Mouse (Mus musculus): Measurements from ENCODE around the gene Rsl24d1. TPM values are rescaled to one million over a fixed set of nuclear protein-coding genes. Genes with fewer than 3 reads are reported as not detected.
A peak's percentile ranks its signal among the peaks of the same experiment; 100 is the strongest.

The Rsl24d1 gene
- polyA plus RNA-seq (2014; fragmentation: Nextera tagmentation; extraction: Ambion mirVana), result 87.7 and 92.9 TPM in 2 replicates

DNA sequence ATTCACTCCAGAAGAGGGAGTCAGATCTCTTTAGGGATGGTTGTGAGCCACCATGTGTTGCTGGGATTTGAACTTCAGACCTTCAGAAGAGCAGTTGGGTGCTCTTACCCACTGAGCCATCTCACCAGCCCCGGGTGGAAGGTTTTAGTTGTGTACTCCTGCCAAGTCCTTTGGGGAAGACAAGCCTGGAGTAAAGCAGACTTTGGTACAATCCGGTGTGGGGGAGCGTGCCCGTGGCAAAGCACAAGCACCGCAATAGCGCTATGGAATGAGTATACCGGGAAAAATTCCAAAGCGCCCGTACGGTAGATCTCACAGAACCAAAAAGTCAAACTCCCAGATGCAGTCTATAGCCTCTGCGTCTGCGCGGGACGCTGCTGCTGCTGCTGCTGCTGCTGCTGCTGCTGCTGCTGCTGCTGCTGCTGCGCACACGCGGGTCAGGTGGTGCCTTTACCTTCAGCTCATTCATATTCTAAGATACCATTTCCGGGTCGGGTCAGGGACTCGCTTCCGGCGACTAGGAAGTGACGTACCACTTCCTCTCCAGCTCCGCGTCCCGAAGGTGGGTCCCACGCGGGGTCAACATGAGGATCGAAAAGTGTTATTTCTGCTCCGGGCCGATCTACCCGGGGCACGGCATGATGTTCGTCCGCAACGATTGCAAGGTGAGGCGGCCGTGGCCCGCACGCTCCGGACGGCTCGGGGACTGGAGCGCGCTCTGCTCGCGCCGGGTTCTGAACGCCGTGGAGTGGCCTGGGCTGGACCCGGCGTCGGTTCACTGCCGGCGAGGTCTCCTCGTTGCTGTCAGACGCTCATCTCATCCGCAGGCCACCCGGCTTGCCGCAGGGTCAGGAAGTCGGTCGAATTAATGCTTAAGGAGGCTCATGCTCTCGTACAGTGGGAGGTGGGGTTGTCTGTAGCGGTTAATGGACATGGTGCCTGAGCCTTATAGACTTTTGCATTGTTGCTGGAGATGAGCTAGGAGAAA is at the start of gene Rsl24d1:
Gene Rsl24d1, plus strand, starts transcription at position 508 of the 988 bp plus-strand sequence.
- H3K4me2 ChIP-seq (ENCODE audit: low read length), result peak within 1 kb of the TSS; percentile 88
- peak within 1 kb of the TSS; percentile 48 to 68 for H3K27ac ChIP-seq (replicated peaks in 1 of 2; ENCODE audit: control insufficient read depth in 1 of 2, insufficient read depth in 1 of 2, low read depth in 2 of 2, low read length in 2 of 2)
- H3K36me3 ChIP-seq (ENCODE audit: control insufficient read depth, insufficient read depth, low read length), result peaks cover 32% of the 10 kb centered on the region
- no peaks in the 10 kb centered on the region for H3K9me3 ChIP-seq (ENCODE audit: control insufficient read depth, low read length)
- WGBS, result under 1% methylated on average over 64 of the region's 64 CpGs
- H3K4me3 ChIP-seq (ENCODE audit: control insufficient read depth in 1 of 2, insufficient read depth in 1 of 2, low read depth in 1 of 2, low read length in 2 of 2), result peak within 1 kb of the TSS; percentile 76 to 97
- ATAC-seq (ENCODE audit: insufficient number of reproducible peaks, insufficient read depth, low FRiP score, low read depth), result peak; percentile 87
- H3K27me3 ChIP-seq (ENCODE audit: control insufficient read depth, insufficient read depth, low read length), result no peaks in the 10 kb centered on the region
- H3K9ac ChIP-seq (ENCODE audit: low read length), result peak within 1 kb of the TSS; percentile 93
- peaks cover 0 to 9% of the 10 kb centered on the region in 2 experiments; a peak in 2 of 4 replicates for H3K4me1 ChIP-seq (ENCODE audit: control insufficient read depth in 2 of 2, insufficient read depth in 2 of 2, low read length in 2 of 2)

DNA sequence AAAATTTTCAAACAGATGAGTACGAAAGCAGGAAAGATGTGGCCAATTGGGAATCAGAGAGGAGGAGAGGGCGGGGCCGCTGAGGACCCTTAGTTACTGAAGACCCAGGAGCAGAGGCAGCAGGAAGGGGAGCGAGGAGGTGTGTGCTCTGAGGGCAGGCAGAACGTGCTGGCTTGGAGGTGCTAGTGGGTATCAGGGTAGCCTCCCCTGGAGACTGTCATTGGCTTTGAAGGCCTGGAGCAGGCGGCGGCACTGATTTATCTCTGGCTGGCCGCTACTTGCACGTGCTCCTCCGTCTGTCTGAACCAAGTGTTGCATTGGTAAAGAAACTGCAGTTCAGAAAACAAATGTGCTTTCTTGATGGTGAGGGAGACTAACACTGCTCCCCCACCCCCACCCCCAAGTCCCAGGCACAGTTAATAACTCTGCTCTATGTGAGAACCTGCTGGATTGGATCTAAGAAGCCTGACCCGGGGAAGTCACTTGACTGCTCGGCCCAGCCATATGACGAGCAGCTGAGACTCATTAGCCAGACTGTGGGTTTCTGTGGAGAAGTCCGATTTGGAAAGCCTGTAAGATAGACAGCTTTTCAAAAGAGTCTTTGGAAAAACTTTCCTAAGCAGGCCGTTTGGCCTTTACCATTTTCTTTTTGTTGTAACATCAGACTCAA is 49.5 kb upstream of the Rsl24d1 start:
- Histone ChIP-seq H3K27ac (replicated peaks in 1 of 2; ENCODE audit: control insufficient read depth in 1 of 2, insufficient read depth in 1 of 2, low read depth in 2 of 2, low read length in 2 of 2) (no peak overlapping the region), H3K9me3 (ENCODE audit: control insufficient read depth, low read length) (no peaks in the 10 kb centered on the region), H3K4me3 (ENCODE audit: control insufficient read depth in 1 of 2, insufficient read depth in 1 of 2, low read depth in 1 of 2, low read length in 2 of 2) (no peak overlapping the region), H3K4me2 (ENCODE audit: low read length) (peak overlapping the region; percentile 59), H3K36me3 (ENCODE audit: control insufficient read depth, insufficient read depth, low read length) (no peaks in the 10 kb centered on the region), H3K9ac (ENCODE audit: low read length) (peak overlapping the region; percentile 13; the same call in 1 of the 2 replicates), H3K4me1 (ENCODE audit: control insufficient read depth in 2 of 2, insufficient read depth in 2 of 2, low read length in 2 of 2) (peaks cover 13 to 19% of the 10 kb centered on the region in 2 experiments), H3K27me3 (ENCODE audit: control insufficient read depth, insufficient read depth, low read length) (no peaks in the 10 kb centered on the region)
- WGBS, result 20% methylated on average over 15 of the region's 15 CpGs
- ATAC-seq (ENCODE audit: insufficient number of reproducible peaks, insufficient read depth, low FRiP score, low read depth), result no peak

DNA sequence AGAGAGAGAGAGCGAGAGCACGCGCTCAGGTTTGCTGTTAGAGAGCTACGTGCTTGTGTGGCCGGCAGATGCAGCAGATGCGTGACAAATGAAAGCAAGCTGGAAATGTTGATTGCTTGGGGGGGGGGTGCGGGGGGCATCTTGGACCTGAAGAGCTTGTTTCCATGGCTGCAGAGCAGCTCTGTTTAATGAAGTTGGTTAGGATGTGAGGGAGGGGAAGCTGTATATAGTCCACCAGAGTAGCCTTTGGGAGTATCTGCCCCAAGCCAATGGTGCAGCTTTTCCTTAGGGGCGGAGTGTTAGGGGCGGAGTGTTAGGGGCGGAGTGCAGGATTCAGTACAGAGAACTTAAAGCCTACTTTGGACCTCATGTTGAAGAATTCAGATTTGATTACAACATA is 46.1 kb upstream of the Rsl24d1 start:
- Histone ChIP-seq H3K9ac (ENCODE audit: low read length) (no peak overlapping the region), H3K4me2 (ENCODE audit: low read length) (peak overlapping the region; percentile 54), H3K4me1 (ENCODE audit: control insufficient read depth in 2 of 2, insufficient read depth in 2 of 2, low read length in 2 of 2) (peaks cover 13 to 23% of the 10 kb centered on the region in 2 experiments), H3K36me3 (ENCODE audit: control insufficient read depth, insufficient read depth, low read length) (no peaks in the 10 kb centered on the region), H3K27me3 (ENCODE audit: control insufficient read depth, insufficient read depth, low read length) (no peaks in the 10 kb centered on the region), H3K4me3 (ENCODE audit: control insufficient read depth in 1 of 2, insufficient read depth in 1 of 2, low read depth in 1 of 2, low read length in 2 of 2) (peak overlapping the region; percentile 6 to 21; a peak in 3 of 4 replicates), H3K9me3 (ENCODE audit: control insufficient read depth, low read length) (no peaks in the 10 kb centered on the region), H3K27ac (replicated peaks in 1 of 2; ENCODE audit: control insufficient read depth in 1 of 2, insufficient read depth in 1 of 2, low read depth in 2 of 2, low read length in 2 of 2) (no peak overlapping the region)
- ATAC-seq (ENCODE audit: insufficient number of reproducible peaks, insufficient read depth, low FRiP score, low read depth), result peak; percentile 31; the same call in 1 of the 2 replicates
- WGBS, result 38% methylated on average over 10 of the region's 10 CpGs

DNA sequence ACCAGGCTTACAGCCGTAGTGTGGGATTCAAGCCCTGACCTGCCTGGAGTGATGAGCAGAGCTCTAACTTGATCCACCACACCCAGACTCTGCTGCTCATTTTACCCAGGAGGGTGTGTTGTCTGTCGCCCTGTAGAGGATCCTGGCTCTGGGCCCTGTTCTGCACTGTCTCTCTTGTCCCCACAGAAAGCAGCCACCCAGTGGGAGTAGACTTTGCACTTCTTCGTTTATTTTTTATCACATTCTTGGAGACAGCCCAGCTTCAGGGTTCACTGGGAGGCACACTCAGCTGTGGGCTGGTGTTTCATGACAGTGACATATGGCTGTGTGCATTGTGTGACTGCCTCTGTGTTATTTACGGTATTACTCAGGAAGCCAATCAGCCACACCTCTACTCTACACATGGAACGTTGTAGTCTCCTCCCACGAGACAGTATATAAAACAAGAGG is 45.0 kb upstream of the Rsl24d1 start:
- Histone ChIP-seq H3K4me1 (ENCODE audit: control insufficient read depth in 2 of 2, insufficient read depth in 2 of 2, low read length in 2 of 2) (peaks cover 12 to 23% of the 10 kb centered on the region in 2 experiments), H3K36me3 (ENCODE audit: control insufficient read depth, insufficient read depth, low read length) (no peaks in the 10 kb centered on the region), H3K9me3 (ENCODE audit: control insufficient read depth, low read length) (no peaks in the 10 kb centered on the region), H3K4me3 (ENCODE audit: control insufficient read depth in 1 of 2, insufficient read depth in 1 of 2, low read depth in 1 of 2, low read length in 2 of 2) (no peak overlapping the region), H3K4me2 (ENCODE audit: low read length) (no peak overlapping the region), H3K27ac (replicated peaks in 1 of 2; ENCODE audit: control insufficient read depth in 1 of 2, insufficient read depth in 1 of 2, low read depth in 2 of 2, low read length in 2 of 2) (peak overlapping the region; percentile 17 to 41; a peak in 3 of 4 replicates), H3K27me3 (ENCODE audit: control insufficient read depth, insufficient read depth, low read length) (no peaks in the 10 kb centered on the region), H3K9ac (ENCODE audit: low read length) (peak overlapping the region; percentile 16; the same call in 1 of the 2 replicates)
- ATAC-seq (ENCODE audit: insufficient number of reproducible peaks, insufficient read depth, low FRiP score, low read depth), result peak; percentile 31; the same call in 1 of the 2 replicates
- 24% methylated on average over 6 of the region's 6 CpGs for WGBS

DNA sequence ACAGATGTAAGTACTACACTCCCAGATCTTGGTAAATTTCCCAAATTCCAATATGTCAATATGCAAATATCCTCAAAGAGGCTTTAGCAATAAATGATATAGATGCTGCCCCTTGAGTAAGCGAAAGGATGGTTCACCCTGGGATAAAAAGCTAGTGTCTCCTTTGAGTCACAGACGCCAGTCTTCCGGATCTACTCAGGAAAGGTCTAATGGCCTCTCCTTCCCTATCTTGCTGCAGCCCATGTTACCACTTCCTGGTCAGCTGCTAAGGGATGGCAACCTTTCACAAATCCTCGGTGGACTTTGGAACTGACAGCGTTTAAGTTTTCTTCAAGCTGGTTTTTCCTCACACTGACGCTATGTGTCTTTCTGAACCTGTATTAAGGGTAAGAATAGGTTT is 44.5 kb upstream of the Rsl24d1 start:
- H3K9ac ChIP-seq (ENCODE audit: low read length), result no peak overlapping the region
- no peak overlapping the region for H3K4me2 ChIP-seq (ENCODE audit: low read length)
- no peak for ATAC-seq (ENCODE audit: insufficient number of reproducible peaks, insufficient read depth, low FRiP score, low read depth)
- H3K9me3 ChIP-seq (ENCODE audit: control insufficient read depth, low read length), result no peaks in the 10 kb centered on the region
- peak overlapping the region; percentile 9 to 41; a peak in 1 of 4 replicates for H3K27ac ChIP-seq (replicated peaks in 1 of 2; ENCODE audit: control insufficient read depth in 1 of 2, insufficient read depth in 1 of 2, low read depth in 2 of 2, low read length in 2 of 2)
- 69% methylated on average over 6 of the region's 6 CpGs for WGBS
- H3K4me3 ChIP-seq (ENCODE audit: control insufficient read depth in 1 of 2, insufficient read depth in 1 of 2, low read depth in 1 of 2, low read length in 2 of 2), result no peak overlapping the region
- peaks cover 10 to 20% of the 10 kb centered on the region in 2 experiments for H3K4me1 ChIP-seq (ENCODE audit: control insufficient read depth in 2 of 2, insufficient read depth in 2 of 2, low read length in 2 of 2)
- no peaks in the 10 kb centered on the region for H3K36me3 ChIP-seq (ENCODE audit: control insufficient read depth, insufficient read depth, low read length)
- H3K27me3 ChIP-seq (ENCODE audit: control insufficient read depth, insufficient read depth, low read length), result no peaks in the 10 kb centered on the region

DNA sequence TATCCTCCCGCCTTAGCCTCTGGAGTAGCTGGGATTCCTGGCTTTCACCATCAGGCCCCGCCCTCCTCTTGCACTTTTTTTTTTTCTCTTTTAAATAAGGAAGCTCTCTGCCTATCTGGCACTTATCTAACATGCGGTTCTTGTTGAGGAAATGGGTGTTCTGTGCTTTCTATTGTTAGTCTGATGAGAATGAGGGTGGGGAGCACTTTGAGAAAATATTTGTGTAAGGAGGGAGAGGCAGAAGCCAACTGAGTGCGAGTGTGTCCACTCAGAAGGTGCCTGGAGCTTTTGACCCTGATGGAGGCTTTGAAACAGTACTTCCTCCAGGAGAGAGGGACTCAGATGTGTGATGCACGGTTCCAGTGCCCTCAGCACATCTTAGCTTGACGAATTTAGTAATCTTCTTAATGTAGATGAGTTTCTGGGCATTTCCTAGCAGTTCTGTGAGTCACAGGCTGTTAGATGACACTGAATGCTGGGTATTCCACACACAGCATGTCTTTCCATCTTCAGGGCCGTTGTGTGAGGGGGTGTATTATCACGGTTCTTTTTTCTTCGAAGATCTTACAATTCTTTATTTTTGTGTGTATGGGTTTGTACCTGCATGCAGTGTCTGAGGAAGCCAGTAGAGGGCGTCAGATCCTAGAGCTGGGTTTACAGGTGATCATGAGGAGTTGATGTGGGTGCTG is 42.1 kb upstream of the Rsl24d1 start:
- Histone ChIP-seq H3K9me3 (ENCODE audit: control insufficient read depth, low read length) (no peaks in the 10 kb centered on the region), H3K4me2 (ENCODE audit: low read length) (no peak overlapping the region), H3K9ac (ENCODE audit: low read length) (no peak overlapping the region), H3K4me1 (ENCODE audit: control insufficient read depth in 2 of 2, insufficient read depth in 2 of 2, low read length in 2 of 2) (peaks cover 10 to 16% of the 10 kb centered on the region in 2 experiments), H3K27me3 (ENCODE audit: control insufficient read depth, insufficient read depth, low read length) (no peaks in the 10 kb centered on the region), H3K36me3 (ENCODE audit: control insufficient read depth, insufficient read depth, low read length) (no peaks in the 10 kb centered on the region), H3K4me3 (ENCODE audit: control insufficient read depth in 1 of 2, insufficient read depth in 1 of 2, low read depth in 1 of 2, low read length in 2 of 2) (no peak overlapping the region), H3K27ac (replicated peaks in 1 of 2; ENCODE audit: control insufficient read depth in 1 of 2, insufficient read depth in 1 of 2, low read depth in 2 of 2, low read length in 2 of 2) (0 out of 4 replicates have a peak overlapping the region, but pooled peaks of 1 of the 2 experiments have one; percentile 21)
- 53% methylated on average over 10 of the region's 10 CpGs for WGBS
- ATAC-seq (ENCODE audit: insufficient number of reproducible peaks, insufficient read depth, low FRiP score, low read depth), result no peak

DNA sequence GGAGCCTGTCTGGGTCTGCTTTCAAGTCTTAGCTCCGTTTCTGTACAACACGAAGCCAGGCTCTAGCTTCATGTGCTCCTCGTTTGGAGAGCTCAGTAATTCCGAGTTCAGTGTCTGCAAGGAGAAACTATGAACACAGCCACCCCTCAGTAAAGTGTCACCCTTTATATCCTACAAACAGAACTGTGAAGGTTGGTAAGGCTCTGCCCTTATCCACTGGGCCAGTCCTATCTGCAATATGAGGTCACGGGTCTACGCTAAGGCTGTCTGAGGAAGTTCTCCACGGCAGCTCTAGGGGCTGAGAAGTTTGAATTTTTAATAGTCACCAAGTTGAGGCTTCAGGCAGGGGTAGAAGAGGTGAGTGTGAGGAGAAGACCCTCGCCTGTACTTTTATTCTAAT is 40.8 kb upstream of the Rsl24d1 start:
- no peaks in the 10 kb centered on the region for H3K27me3 ChIP-seq (ENCODE audit: control insufficient read depth, insufficient read depth, low read length)
- no peak overlapping the region for H3K4me2 ChIP-seq (ENCODE audit: low read length)
- no peak for ATAC-seq (ENCODE audit: insufficient number of reproducible peaks, insufficient read depth, low FRiP score, low read depth)
- no peaks in the 10 kb centered on the region for H3K36me3 ChIP-seq (ENCODE audit: control insufficient read depth, insufficient read depth, low read length)
- no peak overlapping the region for H3K9ac ChIP-seq (ENCODE audit: low read length)
- H3K4me3 ChIP-seq (ENCODE audit: control insufficient read depth in 1 of 2, insufficient read depth in 1 of 2, low read depth in 1 of 2, low read length in 2 of 2), result no peak overlapping the region
- 71% methylated on average over 8 of the region's 8 CpGs for WGBS
- H3K27ac ChIP-seq (replicated peaks in 1 of 2; ENCODE audit: control insufficient read depth in 1 of 2, insufficient read depth in 1 of 2, low read depth in 2 of 2, low read length in 2 of 2), result no peak overlapping the region
- no peaks in the 10 kb centered on the region for H3K9me3 ChIP-seq (ENCODE audit: control insufficient read depth, low read length)
- peaks cover 6 to 14% of the 10 kb centered on the region in 2 experiments for H3K4me1 ChIP-seq (ENCODE audit: control insufficient read depth in 2 of 2, insufficient read depth in 2 of 2, low read length in 2 of 2)
